Mouse (Mus musculus): Measurements from ENCODE around the gene Tmcc1. TPM values are rescaled to one million over a fixed set of nuclear protein-coding genes. Genes with fewer than 3 reads are reported as not detected.

Tmcc1 gene
- polyA plus RNA-seq, 1 experiment from 2014 or later: 11.1 TPM

DNA sequence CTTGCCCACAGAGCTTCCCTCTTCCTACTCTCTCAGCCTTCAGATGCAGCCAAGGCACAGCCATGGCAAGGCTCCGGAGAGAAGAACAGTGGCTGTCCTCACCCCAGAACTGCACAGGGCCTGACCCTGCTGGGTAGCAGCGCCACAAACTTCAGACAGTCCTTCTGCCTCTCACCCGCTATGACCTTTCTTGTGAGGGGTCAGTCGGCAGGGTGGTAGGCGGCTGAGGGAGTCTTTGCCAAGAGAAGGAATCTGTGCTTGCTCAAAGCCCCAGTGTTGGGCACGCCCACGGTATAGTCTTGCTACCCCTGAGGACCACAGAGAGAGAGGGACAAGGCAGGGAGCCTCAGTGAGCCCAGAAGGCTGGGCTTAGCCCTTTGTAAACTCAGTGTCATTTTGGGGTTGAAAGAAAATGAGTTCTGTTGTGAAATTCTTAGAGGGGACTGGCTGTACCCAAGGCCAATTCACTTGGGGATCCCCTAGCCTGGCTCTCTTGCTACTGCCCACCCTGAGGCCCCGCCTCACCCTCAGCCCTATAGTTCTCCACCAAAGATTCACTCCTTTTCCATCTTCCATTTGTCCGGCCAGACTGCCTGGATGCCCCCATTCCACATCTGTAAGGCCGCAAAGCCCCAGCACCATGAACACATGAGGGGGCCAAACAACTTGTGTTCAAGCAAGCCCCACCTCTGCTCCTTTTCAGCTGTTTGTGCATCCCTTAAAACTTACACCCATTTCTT, 201.2 kb downstream of the Tmcc1 start:
- Histone ChIP-seq H3K4me1 (replicated peaks; ENCODE audit: control insufficient read depth, insufficient read depth, low read length) (peaks cover 66% of the 10 kb centered on the region), H3K36me3 (ENCODE audit: control insufficient read depth, insufficient read depth, low read length) (peaks cover 2% of the 10 kb centered on the region; the same call in 1 of the 2 replicates), H3K27me3 (ENCODE audit: control insufficient read depth, insufficient read depth, low read depth, low read length) (peaks cover 9% of the 10 kb centered on the region; the same call in 1 of the 2 replicates), H3K4me2 (ENCODE audit: low read depth, low read length) (peak overlapping the region; percentile 81), H3K27ac (ENCODE audit: low read length) (peak overlapping the region; percentile 85), H3K9me3 (ENCODE audit: control insufficient read depth, low read length) (no peaks in the 10 kb centered on the region), H3K4me3 (ENCODE audit: low read length) (peak overlapping the region; percentile 80), H3K9ac (ENCODE audit: low read length) (peak overlapping the region; percentile 84)
- ATAC-seq (ENCODE audit: low read depth): no peak
- WGBS: 25% methylated on average over 10 of the region's 10 CpGs

DNA sequence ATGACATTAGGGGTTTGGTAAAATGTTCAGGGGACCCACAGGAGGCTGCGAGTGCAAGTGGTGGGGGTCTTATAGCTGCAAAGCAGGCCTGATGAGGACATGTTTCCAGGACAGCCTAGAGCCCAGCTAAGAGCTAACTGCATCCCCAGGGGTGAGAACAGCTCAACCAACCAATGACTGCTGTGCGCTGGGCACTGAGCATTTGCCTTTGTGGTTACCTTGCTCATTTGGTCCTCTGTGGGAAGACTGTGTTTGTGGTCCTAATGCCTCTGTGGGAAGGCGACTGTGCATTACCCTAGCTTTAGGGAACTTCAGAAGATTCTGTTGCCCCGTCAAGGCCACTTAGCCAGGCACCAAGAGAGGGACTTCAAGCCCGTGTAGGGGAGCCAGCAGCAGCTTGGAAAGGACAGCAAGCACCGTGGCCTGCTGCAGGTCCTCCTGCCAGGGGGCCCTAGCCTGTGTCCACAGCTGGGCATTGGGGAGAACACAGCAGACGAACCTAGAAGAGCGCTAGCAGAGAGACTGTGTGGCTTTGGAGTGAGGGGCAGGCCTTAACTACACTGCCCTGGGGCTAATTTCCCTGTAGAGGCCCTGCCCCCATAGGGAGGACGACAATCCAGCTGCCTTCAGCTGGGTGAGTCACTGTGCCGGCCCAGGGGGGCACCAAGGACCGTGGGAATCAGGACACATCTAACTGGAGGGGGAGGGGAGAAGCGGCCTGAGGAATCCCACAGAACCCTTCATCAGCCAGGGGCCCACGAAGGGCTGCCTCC, 202.0 kb downstream of the Tmcc1 start:
- peak overlapping the region; percentile 84 for H3K9ac ChIP-seq (ENCODE audit: low read length)
- peak; percentile 6; the same call in 1 of the 2 replicates for ATAC-seq (ENCODE audit: low read depth)
- H3K36me3 ChIP-seq (ENCODE audit: control insufficient read depth, insufficient read depth, low read length): peaks cover 2% of the 10 kb centered on the region; the same call in 1 of the 2 replicates
- H3K4me1 ChIP-seq (replicated peaks; ENCODE audit: control insufficient read depth, insufficient read depth, low read length): peaks cover 68% of the 10 kb centered on the region
- 25% methylated on average over 13 of the region's 13 CpGs for WGBS
- peak overlapping the region; percentile 85 for H3K27ac ChIP-seq (ENCODE audit: low read length)
- H3K4me3 ChIP-seq (ENCODE audit: low read length): peak overlapping the region; percentile 80
- H3K27me3 ChIP-seq (ENCODE audit: control insufficient read depth, insufficient read depth, low read depth, low read length): peaks cover 9% of the 10 kb centered on the region; the same call in 1 of the 2 replicates
- peak overlapping the region; percentile 81 for H3K4me2 ChIP-seq (ENCODE audit: low read depth, low read length)
- H3K9me3 ChIP-seq (ENCODE audit: control insufficient read depth, low read length): no peaks in the 10 kb centered on the region

DNA sequence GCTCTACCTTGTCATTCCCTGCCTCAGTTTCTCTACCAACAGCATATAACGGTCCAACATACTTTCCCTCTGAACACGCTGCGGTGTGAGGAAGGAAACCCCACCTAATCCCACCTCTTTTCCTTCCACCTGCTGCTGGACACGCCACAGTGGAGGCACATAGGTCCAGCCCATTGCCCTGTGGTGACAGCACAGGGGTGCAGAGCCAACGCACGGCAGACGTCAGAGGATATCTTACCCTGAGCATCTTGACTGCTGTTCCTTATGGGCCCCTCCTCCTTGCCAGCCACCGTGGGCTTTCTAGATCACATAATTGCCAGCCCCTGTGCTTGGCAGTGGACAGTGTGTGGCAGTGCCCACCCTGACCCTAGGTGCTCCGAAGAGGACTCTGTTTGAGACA, 202.8 kb downstream of the Tmcc1 start:
- Histone ChIP-seq H3K4me1 (replicated peaks; ENCODE audit: control insufficient read depth, insufficient read depth, low read length) (peaks cover 68% of the 10 kb centered on the region), H3K9ac (ENCODE audit: low read length) (peak overlapping the region; percentile 84), H3K36me3 (ENCODE audit: control insufficient read depth, insufficient read depth, low read length) (peaks cover 2% of the 10 kb centered on the region; the same call in 1 of the 2 replicates)

DNA sequence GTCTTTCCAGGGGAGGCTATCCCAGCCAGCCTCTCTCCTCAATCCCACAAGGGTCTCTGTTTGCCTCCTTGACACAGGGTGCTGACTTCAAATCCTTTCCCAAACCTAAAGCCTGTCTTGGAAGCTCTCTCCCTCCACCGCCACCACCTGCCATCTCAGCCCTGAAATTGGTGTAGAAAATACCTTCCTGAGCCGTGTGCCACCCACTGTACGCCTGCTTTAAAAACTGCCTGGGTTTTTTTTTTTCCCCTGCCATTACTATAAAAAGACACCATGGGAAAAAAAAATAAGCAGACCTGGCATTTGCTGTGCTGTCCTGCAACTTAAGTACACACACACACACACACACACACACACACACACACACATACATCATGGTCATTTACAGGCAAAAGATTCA, 203.2 kb downstream of the Tmcc1 start:
- no peak for ATAC-seq (ENCODE audit: low read depth)
- Histone ChIP-seq H3K36me3 (ENCODE audit: control insufficient read depth, insufficient read depth, low read length) (peaks cover 2% of the 10 kb centered on the region; the same call in 1 of the 2 replicates), H3K4me2 (ENCODE audit: low read depth, low read length) (peak overlapping the region; percentile 81), H3K27me3 (ENCODE audit: control insufficient read depth, insufficient read depth, low read depth, low read length) (peaks cover 9% of the 10 kb centered on the region; the same call in 1 of the 2 replicates), H3K9ac (ENCODE audit: low read length) (peak overlapping the region; percentile 84), H3K4me1 (replicated peaks; ENCODE audit: control insufficient read depth, insufficient read depth, low read length) (peaks cover 71% of the 10 kb centered on the region), H3K9me3 (ENCODE audit: control insufficient read depth, low read length) (no peaks in the 10 kb centered on the region), H3K27ac (ENCODE audit: low read length) (no peak overlapping the region), H3K4me3 (ENCODE audit: low read length) (peak overlapping the region; percentile 80)
- 74% methylated on average over 3 of the region's 3 CpGs for WGBS

More for the DNA sequence above, 202.8 kb downstream of the Tmcc1 start:
- whole genome bisulfite sequencing: 68% methylated on average over 9 of the region's 9 CpGs
- peak overlapping the region; percentile 80 for H3K4me3 ChIP-seq (ENCODE audit: low read length)
- H3K27me3 ChIP-seq (ENCODE audit: control insufficient read depth, insufficient read depth, low read depth, low read length): peaks cover 9% of the 10 kb centered on the region; the same call in 1 of the 2 replicates
- H3K9me3 ChIP-seq (ENCODE audit: control insufficient read depth, low read length): no peaks in the 10 kb centered on the region
- peak overlapping the region; percentile 81 for H3K4me2 ChIP-seq (ENCODE audit: low read depth, low read length)
- H3K27ac ChIP-seq (ENCODE audit: low read length): no peak overlapping the region
- ATAC-seq (ENCODE audit: low read depth): no peak

DNA sequence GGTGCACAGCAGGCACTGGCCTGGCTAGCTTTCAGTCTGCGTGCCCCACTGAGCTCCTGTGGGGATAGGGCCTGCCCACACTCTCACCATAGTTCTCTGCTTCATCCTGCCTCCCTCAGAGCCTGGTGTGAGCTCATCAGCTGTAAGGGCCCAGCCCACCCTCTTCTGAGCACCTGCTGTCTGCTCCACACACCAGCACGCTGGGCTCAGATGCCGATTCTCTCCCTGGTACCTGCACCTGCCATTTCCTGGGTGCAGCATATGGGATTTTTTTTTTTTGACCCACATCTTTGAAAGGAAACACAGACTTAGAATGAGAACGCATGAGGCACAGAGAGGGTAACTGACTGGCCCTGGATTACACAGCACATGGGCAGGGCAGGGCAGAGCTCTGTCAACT, 203.7 kb downstream of the Tmcc1 start:
- peaks cover 9% of the 10 kb centered on the region; the same call in 1 of the 2 replicates for H3K27me3 ChIP-seq (ENCODE audit: control insufficient read depth, insufficient read depth, low read depth, low read length)
- H3K4me1 ChIP-seq (replicated peaks; ENCODE audit: control insufficient read depth, insufficient read depth, low read length): peaks cover 76% of the 10 kb centered on the region
- peak overlapping the region; percentile 49; the same call in 1 of the 2 replicates for H3K9ac ChIP-seq (ENCODE audit: low read length)
- H3K4me2 ChIP-seq (ENCODE audit: low read depth, low read length): peak overlapping the region; percentile 81
- no peaks in the 10 kb centered on the region for H3K9me3 ChIP-seq (ENCODE audit: control insufficient read depth, low read length)
- no peak overlapping the region for H3K27ac ChIP-seq (ENCODE audit: low read length)
- H3K36me3 ChIP-seq (ENCODE audit: control insufficient read depth, insufficient read depth, low read length): peaks cover 2% of the 10 kb centered on the region; the same call in 1 of the 2 replicates
- ATAC-seq (ENCODE audit: low read depth): no peak
- 69% methylated on average over 4 of the region's 4 CpGs for WGBS
- peak overlapping the region; percentile 80 for H3K4me3 ChIP-seq (ENCODE audit: low read length)

DNA sequence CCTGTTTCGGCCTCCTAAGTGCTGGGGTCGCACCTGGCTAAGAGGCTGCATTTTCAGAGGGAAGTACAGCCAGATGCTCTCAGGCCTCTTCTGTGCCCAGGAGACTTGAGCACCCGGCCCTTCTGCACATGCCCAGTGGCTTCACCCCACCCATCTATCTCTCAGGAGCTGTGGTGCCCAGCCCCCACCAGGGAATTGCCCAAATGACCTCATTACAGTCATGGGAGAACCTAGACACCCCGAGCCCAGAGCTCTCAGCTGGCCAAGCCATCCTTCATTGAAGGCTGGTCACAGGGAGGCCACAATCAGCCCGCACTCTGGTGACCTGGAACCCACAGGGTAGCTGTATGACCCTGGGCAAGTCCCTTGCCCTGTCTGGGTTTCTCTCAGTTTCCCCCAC, 204.3 kb downstream of the Tmcc1 start:
- no peak for ATAC-seq (ENCODE audit: low read depth)
- Histone ChIP-seq H3K27me3 (ENCODE audit: control insufficient read depth, insufficient read depth, low read depth, low read length) (peaks cover 9% of the 10 kb centered on the region; the same call in 1 of the 2 replicates), H3K4me3 (ENCODE audit: low read length) (peak overlapping the region; percentile 80)

DNA sequence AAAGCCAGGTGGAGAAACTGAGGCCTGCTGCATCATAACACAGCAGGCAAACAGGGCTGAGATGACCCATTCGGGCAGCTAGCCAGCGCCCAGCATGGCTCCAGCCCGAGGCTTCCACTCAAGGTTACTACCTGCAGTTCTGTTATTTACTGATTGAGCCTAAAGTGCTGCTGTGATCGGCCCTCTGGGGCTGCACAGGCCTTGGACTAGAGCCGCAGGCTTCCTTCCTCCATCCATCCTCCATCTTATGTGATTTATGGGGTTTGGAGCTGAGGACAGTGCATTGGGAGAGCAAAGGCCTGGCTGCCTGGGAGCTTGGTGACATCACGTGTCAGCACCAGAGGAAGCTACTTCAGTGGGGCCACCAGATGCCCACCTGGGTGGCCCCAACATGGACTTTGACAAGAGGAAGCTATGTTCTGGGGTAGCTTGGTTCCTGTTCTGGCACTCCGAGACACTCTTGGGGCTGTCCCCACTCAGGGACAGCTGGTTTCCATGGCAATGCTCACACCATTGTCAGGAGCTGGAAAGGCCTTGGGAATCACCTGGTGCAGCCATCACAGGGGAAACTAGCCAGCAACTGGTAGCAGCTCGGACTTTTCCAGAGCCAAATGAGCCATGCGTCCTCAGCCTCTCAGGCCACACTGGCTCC, 206.1 kb downstream of the Tmcc1 start:
- H3K4me3 ChIP-seq (ENCODE audit: low read length): no peak overlapping the region
- peaks cover 79% of the 10 kb centered on the region for H3K4me1 ChIP-seq (replicated peaks; ENCODE audit: control insufficient read depth, insufficient read depth, low read length)
- no peaks in the 10 kb centered on the region for H3K9me3 ChIP-seq (ENCODE audit: control insufficient read depth, low read length)
- no peak for ATAC-seq (ENCODE audit: low read depth)
- H3K9ac ChIP-seq (ENCODE audit: low read length): no peak overlapping the region; the same call in 1 of the 2 replicates
- WGBS: 37% methylated on average over 9 of the region's 9 CpGs
- peak overlapping the region; percentile 29 for H3K4me2 ChIP-seq (ENCODE audit: low read depth, low read length)
- peaks cover 2% of the 10 kb centered on the region; the same call in 1 of the 2 replicates for H3K36me3 ChIP-seq (ENCODE audit: control insufficient read depth, insufficient read depth, low read length)
- peak overlapping the region; percentile 95 for H3K27ac ChIP-seq (ENCODE audit: low read length)
- H3K27me3 ChIP-seq (ENCODE audit: control insufficient read depth, insufficient read depth, low read depth, low read length): no peaks in the 10 kb centered on the region; the same call in 1 of the 2 replicates

More for the DNA sequence above, 204.3 kb downstream of the Tmcc1 start:
- H3K9ac ChIP-seq (ENCODE audit: low read length): peak overlapping the region; percentile 49; the same call in 1 of the 2 replicates
- WGBS: 62% methylated on average over 5 of the region's 5 CpGs
- H3K27ac ChIP-seq (ENCODE audit: low read length): no peak overlapping the region
- peaks cover 2% of the 10 kb centered on the region; the same call in 1 of the 2 replicates for H3K36me3 ChIP-seq (ENCODE audit: control insufficient read depth, insufficient read depth, low read length)
- H3K4me1 ChIP-seq (replicated peaks; ENCODE audit: control insufficient read depth, insufficient read depth, low read length): peaks cover 79% of the 10 kb centered on the region
- peak overlapping the region; percentile 81 for H3K4me2 ChIP-seq (ENCODE audit: low read depth, low read length)
- H3K9me3 ChIP-seq (ENCODE audit: control insufficient read depth, low read length): no peaks in the 10 kb centered on the region

DNA sequence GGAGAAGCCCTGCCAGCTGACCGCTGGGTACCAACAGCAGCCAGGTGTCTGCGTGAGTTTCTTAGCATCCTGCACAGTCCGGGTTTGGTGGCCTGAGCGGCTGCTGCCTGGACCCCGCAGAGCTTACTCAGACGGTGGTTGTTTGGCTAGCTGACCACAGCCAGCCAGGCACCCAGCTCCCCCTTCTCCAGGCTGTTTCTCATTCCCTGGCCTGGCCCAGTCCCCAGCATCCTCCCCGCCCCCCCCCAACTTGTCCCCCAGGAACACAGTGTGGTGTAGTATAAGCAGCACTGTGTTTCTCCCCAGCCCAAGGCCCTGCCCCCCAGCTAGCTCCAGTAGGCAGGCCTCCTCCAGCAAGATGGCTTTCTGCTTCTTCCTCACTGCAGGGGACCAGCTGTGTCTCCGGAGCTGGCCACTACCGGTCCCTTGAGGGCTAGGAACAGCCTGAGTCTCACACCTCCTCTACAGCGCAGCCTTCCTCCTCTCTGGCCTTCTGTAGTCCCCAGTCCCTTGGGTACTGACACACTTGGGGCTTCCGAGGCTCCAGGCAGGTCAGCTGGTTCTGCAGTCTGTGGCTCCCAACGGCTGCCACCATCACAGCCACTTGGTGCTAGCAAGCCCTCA, 206.7 kb downstream of the Tmcc1 start:
- H3K36me3 ChIP-seq (ENCODE audit: control insufficient read depth, insufficient read depth, low read length): peaks cover 2% of the 10 kb centered on the region; the same call in 1 of the 2 replicates

More for the DNA sequence above, 206.7 kb downstream of the Tmcc1 start:
- Histone ChIP-seq H3K9ac (ENCODE audit: low read length) (peak overlapping the region; percentile 46), H3K4me3 (ENCODE audit: low read length) (no peak overlapping the region), H3K27me3 (ENCODE audit: control insufficient read depth, insufficient read depth, low read depth, low read length) (no peaks in the 10 kb centered on the region; the same call in 1 of the 2 replicates), H3K4me2 (ENCODE audit: low read depth, low read length) (peak overlapping the region; percentile 29), H3K4me1 (replicated peaks; ENCODE audit: control insufficient read depth, insufficient read depth, low read length) (peaks cover 79% of the 10 kb centered on the region), H3K9me3 (ENCODE audit: control insufficient read depth, low read length) (no peaks in the 10 kb centered on the region), H3K27ac (ENCODE audit: low read length) (peak overlapping the region; percentile 95)
- no peak for ATAC-seq (ENCODE audit: low read depth)
- WGBS: 36% methylated on average over 12 of the region's 12 CpGs
